Mouse (Mus musculus) heart, adult 2 months (tissue): ENCODE data around the gene Tmem206. TPM values are rescaled to one million over a fixed set of nuclear protein-coding genes. Genes with fewer than 3 reads are reported as not detected.

ENCODE experiments used
- DNase-seq, 2 experiments: peaks; one replicate each; pipeline ENCODE4 v3.0.0; 2021
- H3K27ac ChIP-seq: fragments of 200-600 bp; 2 replicates; pipeline ENCODE4 v1.8.1; 2022
- H3K27me3 ChIP-seq: fragments of 200-500 bp; 2 replicates; pipeline ENCODE4 v1.6.1; 2012; ENCODE audit warnings: mild to moderate bottlenecking, low read length, inconsistent platforms, mixed read lengths; ENCODE audit not compliant: control insufficient read depth, insufficient read depth
- H3K36me3 ChIP-seq: fragments of 200-500 bp; 2 replicates; pipeline ENCODE4 v1.6.1; 2012; ENCODE audit warnings: low read length, inconsistent platforms; ENCODE audit not compliant: control insufficient read depth, insufficient read depth
- H3K4me1 ChIP-seq: fragments of 200-500 bp; 2 replicates; pipeline ENCODE4 v1.6.1; 2011; ENCODE audit warnings: low read length; ENCODE audit not compliant: control insufficient read depth, insufficient read depth
- H3K4me3 ChIP-seq: fragments of 200-600 bp; 2 replicates; pipeline ENCODE4 v1.8.1; 2022
- H3K79me2 ChIP-seq: fragments of 200-500 bp; replicated peaks from 2 replicates; pipeline ENCODE4 v1.6.1; 2012; ENCODE audit warnings: mild to moderate bottlenecking, inconsistent platforms, low read length, moderate library complexity, mixed read lengths; ENCODE audit not compliant: control insufficient read depth, insufficient read depth
- H3K9ac ChIP-seq: fragments of 200-500 bp; 2 replicates; pipeline ENCODE4 v1.6.1; 2012; ENCODE audit warnings: low read depth, mild to moderate bottlenecking, control low read depth, inconsistent platforms, low read length, mixed read lengths
- CTCF ChIP-seq: fragments of 200-600 bp; IDR thresholded peaks from 2 replicates; pipeline ENCODE4 v1.8.1; 2022; ENCODE audit warnings: antibody characterized with exemption, mild to moderate bottlenecking, moderate library complexity
- EP300 ChIP-seq: fragments of 200-500 bp; IDR thresholded peaks from 2 replicates; pipeline ENCODE4 v1.6.1; 2011; ENCODE audit warnings: low read depth, low read length, control low read depth; ENCODE audit not compliant: insufficient read depth
- POLR2A ChIP-seq: fragments of 200-500 bp; IDR thresholded peaks from 2 replicates; pipeline ENCODE4 v1.6.1; 2011; ENCODE audit warnings: mild to moderate bottlenecking, low read depth, low read length, control low read depth; ENCODE audit not compliant: insufficient read depth
- WGBS: fragments of 180-500 bp; shearing (Covaris S2); methylation state at CpG from one replicate; pipeline ENCODE4 v1.1.7; 2018; 5-methylcytosine and 5-hydroxymethylcytosine counted together
- intact Hi-C: fragments of 180-260 bp; cut with DNase I; formaldehyde crosslinking; loops from one replicate; pipeline ENCODE4 v1.15.1; 2025
- polyA plus RNA-seq: library from polyadenylated mRNA; depleted of rRNA; stranded (reverse); fragments of >200 nt; gene quantifications from 2 replicates; pipeline ENCODE4 v1.2.3, GENCODE M21; 2012
- total RNA-seq, 2 experiments: library from RNA; stranded (reverse); gene quantifications; 2 replicates each; pipeline ENCODE4 v1.2.3; 2021

The Tmem206 gene
- total and polyA plus RNA-seq, 3 experiments, result 3.3 to 3.9 (median 3.6) TPM

GRCm38 (mm10) chr1:191304216-191304615 lies 21.5 kb upstream of the Tmem206 start:
- H3K4me1 ChIP-seq, result no peaks in the 10 kb centered on the region; the same call in 1 of the 2 replicates
- intact Hi-C loops, result no loop called here
- no peak overlapping the region for H3K9ac ChIP-seq
- no peaks in the 10 kb centered on the region for H3K79me2 ChIP-seq
- no peaks in the 10 kb centered on the region for H3K36me3 ChIP-seq
- no peak overlapping the region for H3K4me3 ChIP-seq
- peak in 1 of 2 experiments; percentile 19 for DNase-seq
- no peak for TF ChIP-seq POLR2A
- no peak for TF ChIP-seq EP300
- TF ChIP-seq CTCF, result no peak
- 48% methylated on average over 6 of the region's 6 CpGs for WGBS
- no peaks in the 10 kb centered on the region for H3K27me3 ChIP-seq
- no peak overlapping the region for H3K27ac ChIP-seq

GRCm38 (mm10) chr1:191305610-191306009 lies 20.1 kb upstream of the Tmem206 start:
- Histone ChIP-seq H3K4me1 (no peaks in the 10 kb centered on the region), H3K9ac (no peak overlapping the region), H3K79me2 (no peaks in the 10 kb centered on the region), H3K4me3 (no peak overlapping the region), H3K27me3 (no peaks in the 10 kb centered on the region), H3K27ac (no peak overlapping the region), H3K36me3 (no peaks in the 10 kb centered on the region)
- no peak for DNase-seq
- no peak for TF ChIP-seq POLR2A
- TF ChIP-seq CTCF, result peak; percentile 46
- no peak for TF ChIP-seq EP300
- 77% methylated on average over 7 of the region's 7 CpGs for WGBS
- intact Hi-C loops, result no loop called here

DNA sequence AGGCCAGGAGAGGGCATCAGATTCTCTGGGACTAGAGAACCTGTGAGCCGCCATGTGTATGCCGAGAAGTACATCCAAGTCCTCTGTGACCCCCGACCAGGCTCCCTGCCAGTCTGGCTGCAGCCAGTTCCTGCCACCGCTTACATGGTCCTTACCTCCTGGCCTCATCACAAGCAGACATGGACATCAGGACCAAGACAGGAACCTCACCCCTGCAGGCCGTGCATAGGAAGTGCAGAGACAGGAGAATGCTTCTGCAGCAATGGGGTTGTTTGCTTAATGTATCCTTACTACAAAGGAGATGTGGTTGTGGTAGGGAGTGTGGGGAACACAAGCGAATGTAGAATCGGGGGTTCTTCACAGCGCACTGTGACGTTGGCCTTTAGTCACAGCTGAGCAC lies 19.4 kb upstream of the Tmem206 start:
- Histone ChIP-seq H3K4me1 (no peaks in the 10 kb centered on the region), H3K27ac (no peak overlapping the region), H3K36me3 (no peaks in the 10 kb centered on the region), H3K79me2 (no peaks in the 10 kb centered on the region), H3K4me3 (no peak overlapping the region), H3K9ac (no peak overlapping the region), H3K27me3 (no peaks in the 10 kb centered on the region)
- intact Hi-C loops, result no loop called here
- TF ChIP-seq POLR2A (no peak), EP300 (no peak), CTCF (no peak)
- DNase-seq, result no peak
- WGBS, result 82% methylated on average over 9 of the region's 9 CpGs

GRCm38 (mm10) chr1:191307766-191308455 lies 17.8 kb upstream of the Tmem206 start:
- no peak overlapping the region for H3K9ac ChIP-seq
- 84% methylated on average over 9 of the region's 9 CpGs for WGBS
- no peaks in the 10 kb centered on the region for H3K36me3 ChIP-seq
- no peak overlapping the region for H3K4me3 ChIP-seq
- peaks cover 2% of the 10 kb centered on the region for H3K4me1 ChIP-seq
- no peaks in the 10 kb centered on the region for H3K79me2 ChIP-seq
- no peak for DNase-seq
- no peaks in the 10 kb centered on the region for H3K27me3 ChIP-seq
- TF ChIP-seq POLR2A, result no peak
- peak; percentile 60 for TF ChIP-seq CTCF
- TF ChIP-seq EP300, result no peak
- no peak overlapping the region for H3K27ac ChIP-seq
- intact Hi-C loops, result no loop called here

DNA sequence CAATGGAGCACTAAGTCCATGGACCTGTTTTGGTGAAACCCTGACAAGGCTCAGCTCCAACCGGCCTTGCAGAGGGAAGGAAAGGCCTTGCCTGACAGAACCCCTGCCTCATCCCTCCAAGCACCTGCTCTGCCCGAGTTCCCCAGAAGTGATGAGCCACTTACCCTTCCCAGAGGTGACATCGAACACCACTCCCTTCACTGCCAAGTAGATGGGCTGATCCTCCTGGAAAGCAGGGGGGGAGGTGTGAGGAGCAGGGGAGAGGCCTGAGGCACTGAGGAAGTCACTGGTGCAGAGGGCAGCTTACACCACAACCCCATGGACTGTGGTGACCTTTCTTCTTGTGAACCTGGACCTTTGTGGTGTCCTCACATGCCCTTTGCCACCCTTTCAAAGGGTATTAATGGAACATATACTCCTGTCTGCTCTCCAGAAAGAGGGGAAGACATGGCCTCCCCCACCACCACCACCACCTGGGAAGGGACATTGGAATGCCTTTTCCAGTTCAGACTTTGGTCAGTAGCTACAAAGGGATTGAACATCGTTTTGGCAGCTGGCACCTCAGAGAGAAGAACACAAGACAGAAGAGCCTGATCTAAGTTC lies 14.3 kb upstream of the Tmem206 start:
- H3K27ac ChIP-seq, result no peak overlapping the region
- TF ChIP-seq CTCF (no peak), POLR2A (no peak), EP300 (no peak)
- no peaks in the 10 kb centered on the region for H3K36me3 ChIP-seq
- H3K9ac ChIP-seq, result no peak overlapping the region
- no peak for DNase-seq
- WGBS, result 78% methylated on average over 4 of the region's 4 CpGs
- no peak overlapping the region for H3K4me3 ChIP-seq
- H3K27me3 ChIP-seq, result no peaks in the 10 kb centered on the region
- no peaks in the 10 kb centered on the region; the same call in 1 of the 2 replicates for H3K79me2 ChIP-seq
- H3K4me1 ChIP-seq, result peaks cover 4% of the 10 kb centered on the region
- intact Hi-C loops, result loop anchor here (5.0 to 10.0 kb wide), 3 partner anchors 41 to 593 kb away; partner anchors contain the start of gene Slc30a1

DNA sequence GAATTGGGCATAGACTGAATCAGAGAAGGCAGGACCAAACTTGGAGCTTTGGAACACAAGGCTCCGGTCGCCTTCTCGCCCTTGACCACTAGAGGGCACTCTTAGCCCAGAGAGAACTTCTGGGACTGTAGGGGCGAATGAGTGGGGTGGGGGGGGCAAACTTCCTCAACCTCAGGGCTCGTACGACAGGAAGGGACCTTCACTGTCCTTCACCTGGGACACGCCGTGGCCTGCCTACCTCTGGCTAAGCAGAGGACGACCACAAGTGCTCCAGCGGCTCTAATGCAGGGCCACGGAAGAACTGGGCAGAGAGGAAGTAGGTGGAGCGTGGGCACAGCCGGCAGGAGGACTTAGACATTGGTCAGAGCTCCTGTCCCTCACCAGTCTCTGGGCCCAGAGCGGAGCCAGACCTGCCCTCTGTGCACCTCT lies 13.2 kb upstream of the Tmem206 start:
- H3K4me3 ChIP-seq, result peak overlapping the region; percentile 80
- H3K4me1 ChIP-seq, result peaks cover 6% of the 10 kb centered on the region
- peak; percentile 90 for DNase-seq
- intact Hi-C loops, result loop anchor here (1.0 to 10.0 kb wide), 5 partner anchors 40 to 592 kb away; partner anchors contain the start of gene Slc30a1
- H3K36me3 ChIP-seq, result no peaks in the 10 kb centered on the region
- peak overlapping the region; percentile 75 for H3K9ac ChIP-seq
- WGBS, result under 1% methylated on average over 14 of the region's 14 CpGs
- no peaks in the 10 kb centered on the region; the same call in none of the 2 replicates for H3K79me2 ChIP-seq
- H3K27me3 ChIP-seq, result no peaks in the 10 kb centered on the region
- peak overlapping the region; percentile 86 for H3K27ac ChIP-seq
- TF ChIP-seq CTCF (peak; percentile 90), POLR2A (peak; percentile 78), EP300 (peak; percentile 95)
